Mouse (Mus musculus) hematopoietic multipotent progenitor cell, adult 10-12 weeks (in vitro differentiated cells): ENCODE measurements around the gene Cenpv. TPM values are rescaled to one million over a fixed set of nuclear protein-coding genes. Genes with fewer than 3 reads are reported as not detected.

Experiments used
- polyA plus RNA-seq: library from polyadenylated mRNA; stranded (reverse); fragments of >175 nt; gene quantifications from 2 replicates; pipeline ENCODE4 v1.2.3, GENCODE M21; 2012; ENCODE audit warnings: low replicate concordance

The Cenpv gene
- 18.0 and 21.7 TPM in 2 replicates for polyA plus RNA-seq

GRCm38 (mm10) chr11:62539089-62539890 lies at the start of gene Cenpv:
TSS of gene Cenpv (minus strand) at chr11:62539261.

DNA sequence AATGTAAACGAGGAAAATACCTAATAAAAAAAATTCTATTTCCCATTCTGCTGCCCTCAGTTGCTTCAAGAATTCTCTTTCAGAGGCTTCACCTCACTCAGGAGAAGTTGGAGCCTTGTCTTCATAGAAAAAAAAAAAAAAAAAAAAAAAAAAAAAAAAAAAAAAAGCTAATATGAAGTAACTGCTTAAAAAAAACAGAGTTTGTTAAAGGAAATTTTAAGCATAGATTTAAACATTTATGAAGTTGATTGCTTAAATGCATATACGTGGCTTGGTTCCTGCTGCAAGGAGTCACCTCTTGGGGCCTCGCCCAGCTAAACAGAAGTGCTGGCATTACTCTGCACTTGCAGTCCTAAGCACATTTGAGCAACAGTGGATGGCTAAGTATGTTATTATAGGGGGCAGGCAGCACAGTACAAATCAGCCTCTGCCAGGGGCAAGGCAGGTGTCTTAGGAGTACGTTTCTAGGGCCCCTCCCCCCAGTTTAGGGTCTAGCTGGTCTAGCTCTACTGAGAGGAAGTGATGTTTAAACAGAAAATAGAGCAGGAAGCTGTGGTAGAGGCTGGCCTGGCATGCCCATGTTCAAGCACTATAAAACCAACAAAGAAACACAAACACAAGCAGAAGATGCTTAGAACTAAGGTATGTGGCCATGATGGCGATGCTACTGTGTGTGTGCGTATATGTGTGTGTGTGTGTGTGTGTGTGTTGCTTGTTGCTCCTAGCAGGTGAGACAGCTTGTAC lies 35.1 kb upstream of the Cenpv start, which contains the start of gene Trpv2:
Gene Trpv2, plus strand, starts transcription at position 528 of the 744 bp plus-strand sequence.

GRCm38 (mm10) chr11:62550727-62551225 lies 11.7 kb upstream of the Cenpv start, which contains the start of gene Ubb:
TSS of gene Ubb (plus strand) at chr11:62551171.

Other genes starting within 250 kb of the Cenpv start
- gene Pigl, start 80.8 kb downstream of the Cenpv start, polyA plus RNA-seq = 4.3 and 5.9 TPM in 2 replicates
- 94.5 and 186 TPM in 2 replicates for gene Ncor1, start 80.7 kb downstream of the Cenpv start, polyA plus RNA-seq
- gene Ubb, start 11.9 kb upstream of the Cenpv start, polyA plus RNA-seq = 404 and 1,904 TPM in 2 replicates
- 13.9 and 31.0 TPM in 2 replicates for gene Trpv2, start 35.2 kb upstream of the Cenpv start, polyA plus RNA-seq
- gene Lrrc75a, start 109.3 kb upstream of the Cenpv start, polyA plus RNA-seq = 4.2 and 6.0 TPM in 2 replicates
- gene Mmgt2, start 109.4 kb upstream of the Cenpv start, polyA plus RNA-seq = 30.1 and 67.6 TPM in 2 replicates
- gene Zfp287, start 192.6 kb upstream of the Cenpv start, polyA plus RNA-seq = 3.2 and 4.0 TPM in 2 replicates
- gene Gm10428, start 213.8 kb upstream of the Cenpv start, polyA plus RNA-seq = not detected in 2 replicates